Mouse (Mus musculus): ENCODE results near the gene Sec16a.
"Not testable (repeated sequence)": the region's sequence is repeated elsewhere in the genome, so short reads cannot be mapped to it uniquely, and the experiment has no call there.

Sec16a gene

GRCm38 (mm10) chr2:26391617-26392016 is 53.4 kb downstream of the Sec16a start:
- DNase-seq (ENCODE audit: low read depth in 1 of 2, low spot score in 2 of 2) = no peak

DNA sequence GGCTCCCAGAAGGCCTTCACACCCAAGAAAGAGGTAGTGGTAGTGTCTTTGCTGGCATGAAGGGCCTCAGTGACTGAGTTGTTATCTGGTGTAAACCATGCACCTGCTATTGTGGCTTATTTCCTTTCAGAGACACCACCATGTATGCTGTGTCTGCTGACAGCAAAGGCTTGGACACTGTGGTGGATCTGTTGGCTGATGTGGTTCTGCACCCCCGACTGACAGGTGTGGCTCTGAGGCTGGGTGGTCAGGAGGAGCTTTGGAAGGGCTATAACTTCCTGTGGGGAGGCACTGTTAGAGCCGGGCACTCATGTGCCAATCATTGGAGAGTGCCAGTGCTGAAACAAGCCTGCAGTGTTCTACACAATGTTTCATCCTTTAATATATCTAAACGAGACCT is 54.1 kb downstream of the Sec16a start:
- DNase-seq (ENCODE audit: low read depth in 1 of 2, low spot score in 2 of 2) = no peak

DNA sequence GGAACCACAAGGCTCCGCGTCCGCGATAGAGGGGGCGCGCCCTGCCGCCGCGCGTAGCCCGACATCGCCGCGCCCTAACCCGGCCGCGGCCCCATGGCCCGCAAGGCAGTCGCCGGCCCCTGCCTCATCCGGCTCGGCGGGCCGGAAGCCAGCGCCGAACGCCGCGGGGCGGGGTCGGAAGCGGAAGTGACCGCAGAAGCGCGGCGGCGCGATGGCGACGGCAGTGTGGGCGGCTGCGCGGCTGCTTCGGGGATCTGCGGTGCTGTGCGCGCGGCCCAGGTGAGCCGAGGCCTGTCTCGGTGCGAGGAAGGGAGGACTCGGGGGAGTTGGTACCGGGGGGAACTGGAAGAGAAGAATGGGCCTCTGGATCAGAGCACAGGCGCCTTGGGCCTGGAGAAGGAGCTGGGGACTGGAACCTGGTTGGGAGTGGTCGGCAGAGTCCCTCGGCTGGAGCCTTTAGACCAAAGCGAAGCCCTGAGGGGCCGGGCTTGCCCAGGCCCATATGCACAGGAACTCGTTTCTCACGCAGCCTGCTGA is 55.8 kb downstream of the Sec16a start, which contains the start of the genes Entr1 and Pmpca:
TSS of gene Entr1 (minus strand) at position 163 of the 537 bp plus-strand sequence.
TSS of gene Pmpca (plus strand) at position 186 of the 537 bp plus-strand sequence.
- DNase-seq (ENCODE audit: low read depth in 1 of 2, low spot score in 2 of 2) = peak in 1 of 2 experiments; percentile 57

DNA sequence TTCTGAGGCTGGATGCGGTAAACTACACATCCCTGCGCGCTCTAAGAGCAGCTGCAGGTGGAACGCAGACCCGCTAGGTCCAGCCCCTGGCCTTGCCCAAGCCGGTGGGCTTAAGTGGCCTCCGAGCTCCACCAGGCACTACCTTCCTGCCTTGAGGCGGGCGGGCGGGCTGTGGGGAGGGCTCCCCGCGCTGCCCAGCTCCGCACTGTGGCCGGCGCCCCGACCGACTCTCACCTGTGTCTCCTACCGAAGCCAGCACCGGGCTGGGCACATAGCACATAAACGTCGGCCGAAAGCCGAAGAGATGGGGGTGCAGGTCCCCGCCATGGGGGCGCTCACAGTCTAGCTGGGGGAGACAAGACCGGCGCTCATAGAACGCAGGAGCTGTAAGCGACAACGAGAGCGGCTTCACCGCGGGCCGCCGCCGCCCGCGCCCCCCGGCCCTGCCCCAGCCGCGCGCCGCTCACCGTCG is 56.3 kb downstream of the Sec16a start:
- DNase-seq (ENCODE audit: low read depth in 1 of 2, low spot score in 2 of 2) = no peak

DNA sequence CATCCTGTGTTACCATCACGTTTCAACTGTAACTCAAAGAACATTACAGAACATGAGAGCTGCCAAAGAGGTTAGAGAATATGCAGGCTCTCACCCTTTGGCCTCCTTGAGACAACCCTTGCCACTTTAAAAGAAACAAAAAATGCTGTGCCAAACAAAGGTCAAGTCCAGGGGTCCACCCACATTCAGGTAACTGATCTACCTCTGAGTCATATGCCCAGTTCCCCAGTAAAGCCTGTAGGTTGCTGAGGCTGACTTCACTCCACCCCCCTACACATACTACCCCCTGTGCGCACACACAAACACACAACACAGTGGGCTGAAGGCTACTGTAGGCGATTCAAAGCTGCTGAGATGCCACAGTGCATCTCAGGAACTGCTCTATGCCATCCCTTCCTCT is 57.3 kb downstream of the Sec16a start:
- no peak for DNase-seq (ENCODE audit: low read depth in 1 of 2, low spot score in 2 of 2)

GRCm38 (mm10) chr2:26380871-26381270 is 64.1 kb downstream of the Sec16a start:
- not testable (repeated sequence) for DNase-seq (ENCODE audit: low read depth in 1 of 2, low spot score in 2 of 2)

GRCm38 (mm10) chr2:26380131-26380771 is 64.8 kb downstream of the Sec16a start, which contains the start of gene Snapc4:
Gene Snapc4, minus strand, starts transcription at chr2:26380653.
- DNase-seq (ENCODE audit: low read depth in 1 of 2, low spot score in 2 of 2) = peak in 1 of 2 experiments; percentile 50

DNA sequence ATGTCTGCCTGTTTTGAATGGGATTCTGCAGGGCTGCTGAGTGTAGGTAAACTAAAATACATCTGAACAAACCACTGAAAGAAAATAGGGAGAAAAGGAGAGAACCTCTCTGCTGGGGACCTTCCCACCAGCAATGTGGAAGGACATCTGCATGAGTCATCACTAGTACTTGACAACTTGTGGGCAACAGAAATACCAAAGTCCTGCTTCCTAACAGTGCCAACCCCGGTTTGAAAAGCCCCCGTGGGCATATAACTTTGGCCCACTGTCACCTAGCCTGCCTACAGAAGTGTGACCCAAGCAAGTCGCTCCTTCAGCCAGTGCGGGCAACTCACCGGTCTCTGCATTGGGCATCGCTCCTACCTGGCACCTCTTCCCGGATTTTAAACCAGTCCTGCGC is 72.6 kb downstream of the Sec16a start:
- DNase-seq (ENCODE audit: low read depth in 1 of 2, low spot score in 2 of 2) = no peak

GRCm38 (mm10) chr2:26368572-26368971 is 76.4 kb downstream of the Sec16a start:
- DNase-seq (ENCODE audit: low read depth in 1 of 2, low spot score in 2 of 2) = no peak

GRCm38 (mm10) chr2:26367911-26368310 is 77.1 kb downstream of the Sec16a start:
- DNase-seq (ENCODE audit: low read depth in 1 of 2, low spot score in 2 of 2) = no peak

DNA sequence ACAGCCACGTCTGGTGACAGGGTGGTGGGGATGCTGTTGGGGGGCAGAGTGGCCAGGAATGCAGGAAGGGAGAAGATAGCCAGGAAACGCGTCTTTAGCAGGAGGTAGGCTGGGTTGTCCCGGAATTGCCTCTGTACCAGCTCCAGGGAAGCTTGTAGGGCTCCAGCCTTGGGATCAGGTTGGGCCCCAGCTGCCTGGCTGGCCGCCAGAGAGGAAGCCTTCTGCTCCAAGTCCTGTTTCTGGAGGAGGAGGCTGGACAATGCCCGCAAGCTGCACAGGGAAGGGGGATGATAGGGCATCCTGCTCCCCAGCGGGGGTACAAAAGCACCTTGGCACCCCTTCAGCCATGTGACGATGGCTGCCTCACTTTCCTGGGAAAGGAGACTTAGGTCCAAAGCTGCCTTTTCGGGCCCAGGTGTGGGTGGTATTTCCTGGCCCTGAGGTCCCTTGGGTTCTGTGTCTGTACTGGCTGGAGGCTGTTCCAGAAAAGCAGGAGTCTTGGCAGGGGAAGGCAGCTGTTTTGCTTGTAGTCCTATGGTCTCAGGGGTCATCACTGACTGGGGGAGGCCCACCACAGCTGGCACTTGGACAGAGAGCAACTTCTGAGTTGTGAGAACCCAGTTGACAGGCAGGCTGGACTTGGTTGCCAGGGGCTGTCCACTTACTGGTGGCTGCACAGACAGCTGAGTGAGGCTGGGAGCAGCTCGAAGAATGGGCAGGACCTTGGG is 80.1 kb downstream of the Sec16a start:
- no peak for DNase-seq (ENCODE audit: low read depth in 1 of 2, low spot score in 2 of 2)

GRCm38 (mm10) chr2:26363481-26363880 is 81.5 kb downstream of the Sec16a start:
- no peak for DNase-seq (ENCODE audit: low read depth in 1 of 2, low spot score in 2 of 2)

- no peak for DNase-seq (ENCODE audit: low read depth in 1 of 2, low spot score in 2 of 2)
These were observed 82.0 kb downstream of the Sec16a start for GRCm38 (mm10) chr2:26362991-26363390.

- peak; percentile 57 to 64 for DNase-seq (ENCODE audit: low read depth in 1 of 2, low spot score in 2 of 2)
These were observed 84.2 kb downstream of the Sec16a start, which contains the start of gene Card9 for GRCm38 (mm10) chr2:26360772-26361171. Gene Card9, minus strand, starts transcription at chr2:26360918.

- peak; percentile 37 to 47 for DNase-seq (ENCODE audit: low read depth in 1 of 2, low spot score in 2 of 2)
These were observed 85.0 kb downstream of the Sec16a start for GRCm38 (mm10) chr2:26359983-26360382.
